Mouse (Mus musculus): ENCODE measurements at regions not wholly inside any gene's neighbourhood (a gene's known extent, or its start where the extent isn't known, plus 50 kb on each side); places are given as distances from the start of the nearest gene placed in this dataset.

DNA sequence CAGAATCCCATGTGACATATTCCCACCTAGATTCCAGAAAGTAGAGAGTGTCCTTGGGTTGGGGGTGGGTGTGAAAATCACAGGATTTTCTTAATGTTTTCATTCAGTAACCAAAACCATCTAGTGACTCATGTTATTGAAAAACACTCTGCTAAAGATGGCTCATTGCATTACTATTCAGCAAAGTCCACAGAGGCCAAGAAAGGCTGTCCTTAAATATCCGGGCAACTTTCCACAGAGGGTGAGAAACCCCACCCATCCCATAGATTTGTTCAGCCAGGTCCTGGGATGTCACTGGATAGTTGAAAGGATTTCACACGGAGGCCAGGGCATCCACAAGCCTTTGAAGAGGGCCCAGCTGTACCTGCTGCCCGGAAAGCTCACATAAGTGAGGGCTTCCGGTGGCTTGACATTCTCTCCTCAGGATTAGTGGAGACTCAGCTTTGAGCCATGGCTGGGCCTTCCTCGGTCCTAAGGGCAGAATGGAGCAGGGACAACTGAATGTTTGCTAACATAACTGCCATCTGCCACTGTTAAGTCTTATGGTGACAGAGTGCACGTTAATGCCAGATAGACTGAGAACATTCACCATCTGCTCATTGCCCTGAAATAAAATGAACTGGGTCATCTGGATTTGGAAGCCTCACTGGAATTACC is 580.7 kb upstream of the Atp2b1 start:
- 82% methylated on average over 6 of the region's 6 CpGs for WGBS
- DNase-seq, result no peak
- no peak overlapping the region for H3K27ac ChIP-seq (ENCODE audit: control insufficient read depth, insufficient read depth, low read length)
- no peaks in the 10 kb centered on the region for H3K27me3 ChIP-seq (ENCODE audit: control insufficient read depth, insufficient read depth, low read length)
- H3K4me1 ChIP-seq (replicated peaks; ENCODE audit: control insufficient read depth, insufficient read depth, low read length), result no peaks in the 10 kb centered on the region
- TF ChIP-seq POLR2A (IDR thresholded peaks at IDR 0.05; ENCODE audit: control insufficient read depth, extremely low read depth, insufficient read depth, low read length, poor library complexity), result no peak
- no peak for TF ChIP-seq CTCF (IDR thresholded peaks at IDR 0.05; ENCODE audit: borderline replicate concordance, control insufficient read depth, extremely low read depth, insufficient read depth, low read length, poor library complexity)
- H3K36me3 ChIP-seq (ENCODE audit: control insufficient read depth, insufficient read depth, low read length), result no peaks in the 10 kb centered on the region
- no peak overlapping the region for H3K4me3 ChIP-seq (ENCODE audit: control insufficient read depth, insufficient read depth, low read length)

DNA sequence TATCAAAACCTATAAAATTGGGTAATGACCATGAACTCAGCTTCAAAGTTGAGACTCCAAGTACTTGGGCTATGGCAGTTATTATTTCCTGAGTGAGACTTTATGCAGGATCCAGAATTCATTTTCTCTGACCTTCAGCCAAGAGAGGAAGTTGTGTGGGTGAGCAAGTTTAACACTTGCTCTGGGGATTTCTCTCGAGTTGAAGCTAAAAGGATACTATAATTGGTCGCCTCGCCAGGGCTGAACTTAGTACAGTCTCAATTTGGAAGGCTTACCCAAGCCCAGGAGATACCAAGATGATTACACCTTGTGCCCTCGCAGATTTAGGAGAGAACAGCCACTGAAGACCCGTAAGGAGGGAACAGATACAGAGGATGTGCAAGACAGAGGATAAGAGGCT is 570.4 kb upstream of the Atp2b1 start:
- Histone ChIP-seq H3K36me3 (ENCODE audit: control insufficient read depth, insufficient read depth, low read length) (no peaks in the 10 kb centered on the region), H3K4me1 (replicated peaks; ENCODE audit: control insufficient read depth, insufficient read depth, low read length) (no peaks in the 10 kb centered on the region), H3K27me3 (ENCODE audit: control insufficient read depth, insufficient read depth, low read length) (no peaks in the 10 kb centered on the region), H3K4me3 (ENCODE audit: control insufficient read depth, insufficient read depth, low read length) (no peak overlapping the region), H3K27ac (ENCODE audit: control insufficient read depth, insufficient read depth, low read length) (no peak overlapping the region)
- TF ChIP-seq POLR2A (IDR thresholded peaks at IDR 0.05; ENCODE audit: control insufficient read depth, extremely low read depth, insufficient read depth, low read length, poor library complexity), result no peak
- TF ChIP-seq CTCF (IDR thresholded peaks at IDR 0.05; ENCODE audit: borderline replicate concordance, control insufficient read depth, extremely low read depth, insufficient read depth, low read length, poor library complexity), result no peak
- DNase-seq, result no peak
- 63% methylated on average over 5 of the region's 5 CpGs for WGBS

DNA sequence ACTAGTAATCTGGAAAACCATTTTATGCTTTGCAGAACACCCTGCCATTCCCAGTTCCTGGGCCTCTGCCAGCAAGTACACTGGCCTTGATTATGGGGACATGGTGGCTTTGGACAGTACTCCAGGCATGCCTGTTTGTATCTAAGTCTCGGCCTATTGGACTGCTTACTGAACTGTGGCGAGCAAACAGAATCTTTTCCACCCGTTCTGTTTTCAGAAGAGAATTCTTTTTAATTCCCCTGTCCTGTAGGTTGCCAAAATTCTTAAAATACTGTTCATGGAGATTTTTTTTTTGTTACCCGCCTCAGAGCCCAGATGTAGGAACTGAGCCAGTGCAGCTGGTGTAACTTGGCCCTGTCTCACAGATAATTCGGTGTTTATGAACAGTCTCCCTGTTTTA is 564.7 kb upstream of the Atp2b1 start:
- no peak for TF ChIP-seq CTCF (IDR thresholded peaks at IDR 0.05; ENCODE audit: borderline replicate concordance, control insufficient read depth, extremely low read depth, insufficient read depth, low read length, poor library complexity)
- H3K36me3 ChIP-seq (ENCODE audit: control insufficient read depth, insufficient read depth, low read length), result no peaks in the 10 kb centered on the region
- WGBS, result 85% methylated on average over 5 of the region's 5 CpGs
- no peak overlapping the region for H3K27ac ChIP-seq (ENCODE audit: control insufficient read depth, insufficient read depth, low read length)
- no peak for DNase-seq
- H3K27me3 ChIP-seq (ENCODE audit: control insufficient read depth, insufficient read depth, low read length), result no peaks in the 10 kb centered on the region
- no peaks in the 10 kb centered on the region for H3K4me1 ChIP-seq (replicated peaks; ENCODE audit: control insufficient read depth, insufficient read depth, low read length)
- no peak overlapping the region for H3K4me3 ChIP-seq (ENCODE audit: control insufficient read depth, insufficient read depth, low read length)

DNA sequence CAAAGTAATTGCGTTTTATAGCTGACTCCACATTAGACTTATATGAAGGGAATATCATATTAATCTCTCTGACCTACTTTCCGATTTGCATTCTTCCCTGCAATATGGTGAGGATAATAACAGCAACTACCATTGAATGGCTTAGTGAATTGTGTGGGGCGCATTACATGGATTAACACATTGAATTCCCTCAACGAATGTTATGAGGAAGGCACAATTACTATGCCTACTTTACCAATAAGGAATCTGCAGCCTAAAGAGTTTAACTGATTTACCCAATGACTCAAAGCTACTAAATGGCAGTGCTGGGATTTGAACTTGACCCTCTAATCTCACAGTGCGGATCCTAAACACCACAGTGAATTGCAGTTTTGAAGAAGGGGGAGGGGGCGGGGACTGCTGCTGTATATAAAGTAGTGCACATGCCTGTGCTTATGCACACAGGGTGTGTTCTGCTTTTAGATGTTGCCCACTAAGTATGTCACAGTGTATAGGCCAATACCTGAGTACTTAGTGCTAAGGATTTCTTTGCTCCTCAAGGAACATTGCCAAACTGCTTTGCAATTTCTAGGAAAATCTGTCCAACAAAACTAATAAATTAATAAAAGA is 563.8 kb upstream of the Atp2b1 start:
- TF ChIP-seq POLR2A (IDR thresholded peaks at IDR 0.05; ENCODE audit: control insufficient read depth, extremely low read depth, insufficient read depth, low read length, poor library complexity) (no peak), CTCF (IDR thresholded peaks at IDR 0.05; ENCODE audit: borderline replicate concordance, control insufficient read depth, extremely low read depth, insufficient read depth, low read length, poor library complexity) (no peak)
- no peak for DNase-seq
- WGBS, result 95% methylated on average over 6 of the region's 6 CpGs
- no peaks in the 10 kb centered on the region for H3K27me3 ChIP-seq (ENCODE audit: control insufficient read depth, insufficient read depth, low read length)
- H3K4me3 ChIP-seq (ENCODE audit: control insufficient read depth, insufficient read depth, low read length), result no peak overlapping the region
- H3K4me1 ChIP-seq (replicated peaks; ENCODE audit: control insufficient read depth, insufficient read depth, low read length), result no peaks in the 10 kb centered on the region
- no peak overlapping the region for H3K27ac ChIP-seq (ENCODE audit: control insufficient read depth, insufficient read depth, low read length)
- no peaks in the 10 kb centered on the region for H3K36me3 ChIP-seq (ENCODE audit: control insufficient read depth, insufficient read depth, low read length)

DNA sequence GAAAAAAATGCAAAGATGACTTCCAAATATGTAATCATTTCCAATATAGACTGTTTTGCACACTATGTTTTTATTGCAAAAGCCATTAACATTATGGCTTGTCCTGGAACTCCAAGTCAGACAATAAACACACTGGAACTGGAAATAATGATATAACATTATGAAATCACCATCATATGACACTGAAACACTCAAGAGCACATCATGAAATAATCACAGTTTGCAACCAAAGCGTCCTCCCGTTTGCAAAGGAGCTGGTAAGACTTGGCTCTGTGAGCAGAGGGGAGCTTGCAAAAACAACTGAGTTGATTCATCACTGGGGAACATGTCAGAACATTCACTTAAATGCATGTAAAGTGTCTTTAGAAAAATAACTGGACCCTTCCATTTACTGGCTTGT is 562.1 kb upstream of the Atp2b1 start:
- no peak overlapping the region for H3K27ac ChIP-seq (ENCODE audit: control insufficient read depth, insufficient read depth, low read length)
- 90% methylated on average over 2 of the region's 2 CpGs for WGBS
- DNase-seq, result no peak

DNA sequence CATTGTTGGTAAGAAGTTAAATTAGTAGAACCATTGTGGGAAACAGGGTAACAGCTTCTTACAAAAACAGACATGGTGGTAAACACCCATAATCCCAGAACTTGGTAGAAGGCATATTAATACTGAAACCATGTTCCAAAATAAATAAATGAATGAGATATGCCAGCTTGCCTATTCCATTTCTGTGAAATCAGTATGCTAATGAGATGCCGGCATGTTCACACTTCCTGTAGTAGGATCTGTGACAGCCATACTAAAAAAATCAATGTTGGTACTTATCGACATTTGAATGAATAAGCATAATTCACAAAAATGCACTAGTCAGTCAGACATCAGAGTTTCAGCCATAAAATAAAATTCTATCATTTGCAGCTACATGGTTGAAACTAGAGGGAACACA is 559.7 kb upstream of the Atp2b1 start:
- no peaks in the 10 kb centered on the region for H3K36me3 ChIP-seq (ENCODE audit: control insufficient read depth, insufficient read depth, low read length)
- H3K27me3 ChIP-seq (ENCODE audit: control insufficient read depth, insufficient read depth, low read length), result no peaks in the 10 kb centered on the region
- TF ChIP-seq POLR2A (IDR thresholded peaks at IDR 0.05; ENCODE audit: control insufficient read depth, extremely low read depth, insufficient read depth, low read length, poor library complexity) (no peak), CTCF (IDR thresholded peaks at IDR 0.05; ENCODE audit: borderline replicate concordance, control insufficient read depth, extremely low read depth, insufficient read depth, low read length, poor library complexity) (no peak)
- no peaks in the 10 kb centered on the region for H3K4me1 ChIP-seq (replicated peaks; ENCODE audit: control insufficient read depth, insufficient read depth, low read length)
- H3K4me3 ChIP-seq (ENCODE audit: control insufficient read depth, insufficient read depth, low read length), result no peak overlapping the region
- WGBS, result 97% methylated on average over 2 of the region's 2 CpGs
- no peak for DNase-seq
- no peak overlapping the region for H3K27ac ChIP-seq (ENCODE audit: control insufficient read depth, insufficient read depth, low read length)

More for the DNA sequence above, 562.1 kb upstream of the Atp2b1 start:
- Histone ChIP-seq H3K4me1 (replicated peaks; ENCODE audit: control insufficient read depth, insufficient read depth, low read length) (no peaks in the 10 kb centered on the region), H3K4me3 (ENCODE audit: control insufficient read depth, insufficient read depth, low read length) (no peak overlapping the region), H3K36me3 (ENCODE audit: control insufficient read depth, insufficient read depth, low read length) (no peaks in the 10 kb centered on the region), H3K27me3 (ENCODE audit: control insufficient read depth, insufficient read depth, low read length) (no peaks in the 10 kb centered on the region)
- TF ChIP-seq CTCF (IDR thresholded peaks at IDR 0.05; ENCODE audit: borderline replicate concordance, control insufficient read depth, extremely low read depth, insufficient read depth, low read length, poor library complexity) (no peak), POLR2A (IDR thresholded peaks at IDR 0.05; ENCODE audit: control insufficient read depth, extremely low read depth, insufficient read depth, low read length, poor library complexity) (no peak)

DNA sequence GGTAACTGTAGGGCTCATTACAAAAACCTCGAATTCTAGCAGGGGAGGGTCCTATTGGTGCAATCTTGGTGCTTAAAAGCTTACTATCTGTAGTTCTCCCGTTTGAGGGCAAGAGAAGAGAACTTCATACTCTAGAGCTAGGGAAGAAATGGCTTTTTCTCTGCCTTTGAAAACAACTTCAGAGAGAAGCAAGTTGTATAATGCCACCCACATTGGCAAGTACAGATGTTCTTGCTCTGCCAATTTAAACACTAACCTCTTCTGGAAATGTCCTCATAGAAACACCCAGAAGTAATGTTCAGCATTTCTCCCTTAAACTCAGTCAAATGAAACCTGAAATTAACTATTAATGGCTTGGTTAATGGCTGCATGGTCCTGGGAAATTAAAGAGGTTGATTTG is 549.6 kb upstream of the Atp2b1 start:
- Histone ChIP-seq H3K27me3 (ENCODE audit: control insufficient read depth, insufficient read depth, low read length) (no peaks in the 10 kb centered on the region), H3K36me3 (ENCODE audit: control insufficient read depth, insufficient read depth, low read length) (no peaks in the 10 kb centered on the region), H3K4me1 (replicated peaks; ENCODE audit: control insufficient read depth, insufficient read depth, low read length) (no peaks in the 10 kb centered on the region), H3K4me3 (ENCODE audit: control insufficient read depth, insufficient read depth, low read length) (no peak overlapping the region), H3K27ac (ENCODE audit: control insufficient read depth, insufficient read depth, low read length) (no peak overlapping the region)
- TF ChIP-seq CTCF (IDR thresholded peaks at IDR 0.05; ENCODE audit: borderline replicate concordance, control insufficient read depth, extremely low read depth, insufficient read depth, low read length, poor library complexity), result no peak
- no peak for TF ChIP-seq POLR2A (IDR thresholded peaks at IDR 0.05; ENCODE audit: control insufficient read depth, extremely low read depth, insufficient read depth, low read length, poor library complexity)
- no peak for DNase-seq
- WGBS, result 60% methylated on average over 2 of the region's 2 CpGs
